Comparison of ENCODE assay signal across 9 mouse cellular contexts in the genomic region with DNA sequence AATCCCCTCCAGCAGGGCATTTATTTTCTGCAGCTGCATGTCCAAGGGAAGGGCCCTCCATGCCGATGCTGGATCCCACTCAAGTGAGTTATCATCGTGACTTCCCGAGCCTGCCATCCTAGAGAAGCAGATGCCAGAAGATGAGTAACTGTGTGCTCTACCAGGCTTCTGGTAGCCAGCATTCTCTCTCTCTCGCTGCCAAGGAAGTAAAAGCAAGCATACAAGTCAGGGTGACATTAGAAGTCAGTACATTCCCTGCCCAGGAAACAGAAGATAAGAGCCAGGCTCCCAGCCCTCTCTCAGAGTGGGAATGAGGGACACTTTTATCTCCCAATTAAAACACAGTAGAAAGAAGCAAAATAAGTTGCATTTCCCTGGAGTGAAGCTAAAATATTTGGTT.
DNase-seq lines count a peak whose midpoint lies in the region; ATAC-seq lines count a peak whose summit lies in the region.
"Had no signal": no experiment of that assay in that cellular context is flagged by ENCODE, and none has a peak within 500 bp of the region (broad histone marks: within the 10 kb centered on the region; RNA-seq: fewer than 3 reads in every experiment).

No protein-coding gene starts in this region.

- no peak overlapping the region for H3K4me3 ChIP-seq in midbrain, embryonic 11.5 days (ENCODE audit: low read depth, low read length)

- H3K4me1 ChIP-seq in midbrain, embryonic 11.5 days (ENCODE audit: control insufficient read depth, insufficient read depth, low read length): no peaks in the 10 kb centered on the region

- no peak overlapping the region for H3K27ac ChIP-seq in midbrain, embryonic 11.5 days (ENCODE audit: low read depth, low read length)

- H3K4me2 ChIP-seq in midbrain, embryonic 11.5 days: no peak overlapping the region
- H3K4me2 ChIP-seq: liver, embryonic 11.5 days had no signal

- no peak overlapping the region for H3K9ac ChIP-seq in midbrain, embryonic 11.5 days (ENCODE audit: low read length)

- H3K9me3 ChIP-seq in midbrain, embryonic 11.5 days (ENCODE audit: control insufficient read depth, low read length): no peaks in the 10 kb centered on the region

- H3K36me3 ChIP-seq in midbrain, embryonic 11.5 days (ENCODE audit: control insufficient read depth, insufficient read depth, low read length): no peaks in the 10 kb centered on the region

- WGBS in midbrain, embryonic 11.5 days: 92% methylated on average over 4 of the region's 4 CpGs

- ATAC-seq in erythroid progenitor cell, adult 5-6 weeks (replicated peaks; ENCODE audit: low FRiP score, poor library complexity, severe bottlenecking): no peak
- no peak for ATAC-seq in midbrain, embryonic 11.5 days (ENCODE audit: low FRiP score)

- no peaks in the 10 kb centered on the region for H3K27me3 ChIP-seq in midbrain, embryonic 11.5 days (ENCODE audit: control insufficient read depth, insufficient read depth, low read length)

- DNase-seq in layer of hippocampus, adult 11-12 months (ENCODE audit: low spot score): peak; percentile 12
- no peak for DNase-seq in layer of hippocampus, adult 9-10 months (ENCODE audit: low spot score)
- DNase-seq in NIH3T3 (ENCODE audit: low read depth): peak; percentile 46
- DNase-seq in heart, adult 8-10 months (ENCODE audit: low spot score): peak; percentile 51
- peak; percentile 16 to 18 for DNase-seq in layer of hippocampus, postnatal 36 days
- no peak for DNase-seq in kidney, postnatal 25 days
- DNase-seq in midbrain, embryonic 11.5 days (ENCODE audit: low spot score, missing footprints): no peak

Comparison
In these comparisons a context has a peak if more than half of its experiments do, and no peak if none do; other contexts are left out.
1. DNase-seq: peak in layer of hippocampus, adult 11-12 months (single experiment), NIH3T3 (single experiment), heart, adult 8-10 months (single experiment) and layer of hippocampus, postnatal 36 days (2 of 2); none in layer of hippocampus, adult 9-10 months (single experiment), kidney, postnatal 25 days (0 of 2) and midbrain, embryonic 11.5 days (single experiment).